Comparison of ENCODE assay signal across 8 mouse cellular contexts in genomic region chr19:41264331-41264799, GRCm38 (mm10). TPM values are rescaled to one million over a fixed set of nuclear protein-coding genes. Genes with fewer than 3 reads are reported as not detected.
DNase-seq lines count a peak whose midpoint lies in the region; ATAC-seq and TF ChIP-seq lines count a peak whose summit lies in the region.

No protein-coding gene starts in this region.

- no peaks in the 10 kb centered on the region for H3K36me3 ChIP-seq in spleen, adult 2 months (ENCODE audit: control insufficient read depth, insufficient read depth, low read length)
- no peaks in the 10 kb centered on the region for H3K36me3 ChIP-seq in hindbrain, embryonic 14.5 days (replicated peaks; ENCODE audit: control insufficient read depth, insufficient read depth)
- H3K36me3 ChIP-seq in midbrain, embryonic 13.5 days, result no peaks in the 10 kb centered on the region

- H3K9me3 ChIP-seq in hindbrain, embryonic 14.5 days (ENCODE audit: control insufficient read depth, low read length), result no peaks in the 10 kb centered on the region
- H3K9me3 ChIP-seq in midbrain, embryonic 13.5 days, result no peaks in the 10 kb centered on the region

- peak overlapping the region; percentile 70 for H3K4me2 ChIP-seq in hindbrain, embryonic 14.5 days (replicated peaks)
- H3K4me2 ChIP-seq in midbrain, embryonic 13.5 days (replicated peaks), result peak overlapping the region; percentile 82

- peak; percentile 6 for ATAC-seq in hindbrain, embryonic 14.5 days (ENCODE audit: low FRiP score)
- no peak; the same call in 1 of the 2 replicates for ATAC-seq in midbrain, embryonic 13.5 days

- no peak for TF ChIP-seq CTCF in spleen, adult 2 months (IDR thresholded peaks at IDR 0.05; ENCODE audit: extremely low read depth, insufficient read depth, insufficient read length, insufficient replicate concordance)

- H3K4me1 ChIP-seq in spleen, adult 2 months (ENCODE audit: control insufficient read depth, insufficient read depth, insufficient read length), result peaks cover 5% of the 10 kb centered on the region; the same call in 1 of the 2 replicates
- H3K4me1 ChIP-seq in hindbrain, embryonic 14.5 days (replicated peaks; ENCODE audit: control insufficient read depth, insufficient read depth, low read length), result peaks cover 31% of the 10 kb centered on the region
- H3K4me1 ChIP-seq in midbrain, embryonic 13.5 days (replicated peaks), result peaks cover 38% of the 10 kb centered on the region

- peak overlapping the region; percentile 92 for H3K9ac ChIP-seq in hindbrain, embryonic 14.5 days
- H3K9ac ChIP-seq in midbrain, embryonic 13.5 days (replicated peaks), result peak overlapping the region; percentile 93

- DNase-seq in cerebellum, postnatal 14 days, result peak; percentile 20 to 33
- no peak for DNase-seq in cerebellum, postnatal 4 days (ENCODE audit: low spot score in 2 of 2)
- DNase-seq in spleen, adult 2 months (ENCODE audit: low read depth in 1 of 2, low spot score in 2 of 2), result peak in 1 of 2 experiments; percentile 34
- DNase-seq in spleen, adult 18-20 months, result no peak
- DNase-seq in hindbrain, embryonic 14.5 days (ENCODE audit: low spot score), result no peak
- DNase-seq in thymus, postnatal 10 days (ENCODE audit: low spot score in 2 of 2), result no peak
- no peak for DNase-seq in retina, embryonic 14.5 days (ENCODE audit: low spot score)

- no peaks in the 10 kb centered on the region for H3K27me3 ChIP-seq in spleen, adult 2 months (ENCODE audit: control insufficient read depth, insufficient read depth, low read length)
- no peaks in the 10 kb centered on the region for H3K27me3 ChIP-seq in hindbrain, embryonic 14.5 days (ENCODE audit: control insufficient read depth, insufficient read depth, low read length)
- no peaks in the 10 kb centered on the region for H3K27me3 ChIP-seq in midbrain, embryonic 13.5 days

- peak overlapping the region; percentile 98 for H3K4me3 ChIP-seq in spleen, adult 2 months (ENCODE audit: extremely low read depth, insufficient read depth, insufficient read length)
- H3K4me3 ChIP-seq in hindbrain, embryonic 14.5 days (replicated peaks; ENCODE audit: low read length), result peak overlapping the region; percentile 94
- H3K4me3 ChIP-seq in midbrain, embryonic 13.5 days (replicated peaks), result peak overlapping the region; percentile 92

- H3K27ac ChIP-seq in spleen, adult 2 months (ENCODE audit: insufficient read depth, low read length), result peak overlapping the region; percentile 99
- peak overlapping the region; percentile 97 for H3K27ac ChIP-seq in hindbrain, embryonic 14.5 days
- peak overlapping the region; percentile 97 for H3K27ac ChIP-seq in midbrain, embryonic 13.5 days

- no peak for TF ChIP-seq POLR2A in spleen, adult 2 months (IDR thresholded peaks at IDR 0.05; ENCODE audit: low read depth, low read length)

- 17% methylated on average over 13 of the region's 13 CpGs for WGBS in spleen, adult 2 months
- WGBS in hindbrain, embryonic 14.5 days, result 39% methylated on average over 13 of the region's 13 CpGs
- 34% methylated on average over 13 of the region's 13 CpGs for WGBS in midbrain, embryonic 13.5 days

RNA-seq across cellular contexts. Expression of gene Tm9sf3, which starts 0.6 kb away (rescaled TPM):
- polyA plus RNA-seq in spleen, adult 2 months (2012; rRNA removed), result 23.8 and 26.2 TPM in 2 replicates
- polyA plus RNA-seq in hindbrain, embryonic 14.5 days (2014; fragmentation: Nextera tagmentation; extraction: Ambion mirVana), result 111 and 130 TPM in 2 replicates
- polyA plus RNA-seq in midbrain, embryonic 13.5 days (2015; fragmentation: Nextera tagmentation; extraction: Ambion mirVana), result 89.9 and 93.0 TPM in 2 replicates

RNA-seq across cellular contexts. Expression of gene Tll2, which starts 57.7 kb away (rescaled TPM):
- 0.02 TPM in 1 of 2 replicates, not detected in the other for polyA plus RNA-seq in spleen, adult 2 months (2012; rRNA removed)
- polyA plus RNA-seq in hindbrain, embryonic 14.5 days (2014; fragmentation: Nextera tagmentation; extraction: Ambion mirVana), result 0.59 and 1.3 TPM in 2 replicates
- polyA plus RNA-seq in midbrain, embryonic 13.5 days (2015; fragmentation: Nextera tagmentation; extraction: Ambion mirVana), result 1.4 and 1.6 TPM in 2 replicates

Comparison
In these comparisons a context has a peak if more than half of its experiments do, and no peak if none do; other contexts are left out.
1. DNase-seq: peak in cerebellum, postnatal 14 days (2 of 2); none in cerebellum, postnatal 4 days (0 of 2), spleen, adult 18-20 months (0 of 2), hindbrain, embryonic 14.5 days (single experiment), thymus, postnatal 10 days (0 of 2) and retina, embryonic 14.5 days (single experiment).
2. Peak in every context shown above with its lines, with median percentiles within 50 percentile points of each other: H3K27ac ChIP-seq and H3K4me3 ChIP-seq.